Mouse (Mus musculus): ENCODE measurements at regions not wholly inside any gene's neighbourhood (a gene's known extent, or its start where the extent isn't known, plus 50 kb on each side); places are given as distances from the start of the nearest gene placed in this dataset.
"Not testable (repeated sequence)": the region's sequence is repeated elsewhere in the genome, so short reads cannot be mapped to it uniquely, and the experiment has no call there.

- Histone ChIP-seq H3K27ac (replicated peaks) (no peak overlapping the region), H3K9me3 (no peaks in the 10 kb centered on the region), H3K27me3 (replicated peaks) (no peaks in the 10 kb centered on the region), H3K36me3 (no peaks in the 10 kb centered on the region), H3K9ac (no peak overlapping the region), H3K4me1 (peaks cover 5% of the 10 kb centered on the region; the same call in 1 of the 2 replicates), H3K4me2 (no peak overlapping the region), H3K4me3 (no peak overlapping the region)
- WGBS: 73% methylated on average over 2 of the region's 2 CpGs
- ATAC-seq (ENCODE audit: extremely low read depth, insufficient number of reproducible peaks, low FRiP score, low TSS enrichment): no peak
Observed at GRCm38 (mm10) chr1:189156906-189157305, 149.3 kb upstream of the Kctd3 start.

GRCm38 (mm10) chr1:189154376-189154775 is 146.7 kb upstream of the Kctd3 start:
- Histone ChIP-seq H3K9me3 (no peaks in the 10 kb centered on the region), H3K27ac (replicated peaks) (no peak overlapping the region), H3K4me1 (peaks cover 5% of the 10 kb centered on the region; the same call in 1 of the 2 replicates), H3K9ac (no peak overlapping the region), H3K27me3 (replicated peaks) (no peaks in the 10 kb centered on the region), H3K4me2 (no peak overlapping the region), H3K4me3 (no peak overlapping the region), H3K36me3 (no peaks in the 10 kb centered on the region)
- WGBS: 72% methylated on average over 2 of the region's 2 CpGs
- ATAC-seq (ENCODE audit: extremely low read depth, insufficient number of reproducible peaks, low FRiP score, low TSS enrichment): no peak

GRCm38 (mm10) chr1:189153150-189153549 is 145.5 kb upstream of the Kctd3 start:
- no peaks in the 10 kb centered on the region for H3K27me3 ChIP-seq (replicated peaks)
- H3K9me3 ChIP-seq: no peaks in the 10 kb centered on the region
- no peak overlapping the region for H3K4me2 ChIP-seq
- no peaks in the 10 kb centered on the region for H3K36me3 ChIP-seq
- H3K9ac ChIP-seq: no peak overlapping the region
- H3K27ac ChIP-seq (replicated peaks): no peak overlapping the region
- H3K4me1 ChIP-seq: peaks cover 5% of the 10 kb centered on the region; the same call in 1 of the 2 replicates
- ATAC-seq (ENCODE audit: extremely low read depth, insufficient number of reproducible peaks, low FRiP score, low TSS enrichment): no peak
- H3K4me3 ChIP-seq: no peak overlapping the region
- 77% methylated on average over 10 of the region's 10 CpGs for WGBS

GRCm38 (mm10) chr1:189142982-189143451 is 135.4 kb upstream of the Kctd3 start:
- 73% methylated on average over 9 of the region's 9 CpGs for WGBS

GRCm38 (mm10) chr1:189142551-189142950 is 134.9 kb upstream of the Kctd3 start:
- Histone ChIP-seq H3K4me3 (no peak overlapping the region), H3K4me1 (no peaks in the 10 kb centered on the region), H3K9me3 (no peaks in the 10 kb centered on the region), H3K27me3 (replicated peaks) (no peaks in the 10 kb centered on the region), H3K4me2 (no peak overlapping the region), H3K9ac (no peak overlapping the region), H3K36me3 (no peaks in the 10 kb centered on the region), H3K27ac (replicated peaks) (no peak overlapping the region)
- WGBS: 69% methylated on average over 7 of the region's 7 CpGs
- no peak for ATAC-seq (ENCODE audit: extremely low read depth, insufficient number of reproducible peaks, low FRiP score, low TSS enrichment)

More at GRCm38 (mm10) chr1:189142982-189143451, 135.4 kb upstream of the Kctd3 start:
- no peak for ATAC-seq (ENCODE audit: extremely low read depth, insufficient number of reproducible peaks, low FRiP score, low TSS enrichment)
- no peaks in the 10 kb centered on the region for H3K36me3 ChIP-seq
- H3K4me3 ChIP-seq: no peak overlapping the region
- H3K27me3 ChIP-seq (replicated peaks): no peaks in the 10 kb centered on the region
- H3K4me2 ChIP-seq: no peak overlapping the region
- no peak overlapping the region for H3K9ac ChIP-seq
- H3K4me1 ChIP-seq: no peaks in the 10 kb centered on the region
- no peak overlapping the region for H3K27ac ChIP-seq (replicated peaks)
- H3K9me3 ChIP-seq: no peaks in the 10 kb centered on the region

GRCm38 (mm10) chr1:189141694-189142093 is 134.1 kb upstream of the Kctd3 start:
- H3K4me3 ChIP-seq: no peak overlapping the region
- no peaks in the 10 kb centered on the region for H3K36me3 ChIP-seq
- no peak for ATAC-seq (ENCODE audit: extremely low read depth, insufficient number of reproducible peaks, low FRiP score, low TSS enrichment)
- no peaks in the 10 kb centered on the region for H3K4me1 ChIP-seq
- H3K27ac ChIP-seq (replicated peaks): no peak overlapping the region
- H3K9ac ChIP-seq: no peak overlapping the region
- H3K4me2 ChIP-seq: no peak overlapping the region
- H3K9me3 ChIP-seq: no peaks in the 10 kb centered on the region
- H3K27me3 ChIP-seq (replicated peaks): no peaks in the 10 kb centered on the region
- WGBS: 84% methylated on average over 9 of the region's 9 CpGs

- Histone ChIP-seq H3K4me3 (no peak overlapping the region), H3K4me1 (no peaks in the 10 kb centered on the region), H3K9ac (no peak overlapping the region), H3K36me3 (no peaks in the 10 kb centered on the region), H3K4me2 (no peak overlapping the region), H3K9me3 (no peaks in the 10 kb centered on the region), H3K27me3 (replicated peaks) (no peaks in the 10 kb centered on the region), H3K27ac (replicated peaks) (no peak overlapping the region)
- WGBS: 70% methylated on average over 7 of the region's 7 CpGs
- ATAC-seq (ENCODE audit: extremely low read depth, insufficient number of reproducible peaks, low FRiP score, low TSS enrichment): no peak
Observed at GRCm38 (mm10) chr1:189136731-189137385, 129.2 kb upstream of the Kctd3 start.

GRCm38 (mm10) chr1:189135826-189136225 is 128.2 kb upstream of the Kctd3 start:
- H3K27me3 ChIP-seq (replicated peaks): no peaks in the 10 kb centered on the region

GRCm38 (mm10) chr1:189128706-189129105 is 121.1 kb upstream of the Kctd3 start:
- 75% methylated on average over 2 of the region's 2 CpGs for WGBS
- Histone ChIP-seq H3K36me3 (no peaks in the 10 kb centered on the region), H3K9me3 (no peaks in the 10 kb centered on the region), H3K27ac (replicated peaks) (no peak overlapping the region), H3K27me3 (replicated peaks) (no peaks in the 10 kb centered on the region), H3K4me2 (no peak overlapping the region), H3K4me3 (no peak overlapping the region), H3K4me1 (no peaks in the 10 kb centered on the region), H3K9ac (no peak overlapping the region)
- ATAC-seq (ENCODE audit: extremely low read depth, insufficient number of reproducible peaks, low FRiP score, low TSS enrichment): no peak

More at GRCm38 (mm10) chr1:189135826-189136225, 128.2 kb upstream of the Kctd3 start:
- no peak overlapping the region for H3K4me2 ChIP-seq
- 76% methylated on average over 4 of the region's 4 CpGs for WGBS
- no peak overlapping the region for H3K27ac ChIP-seq (replicated peaks)
- no peak for ATAC-seq (ENCODE audit: extremely low read depth, insufficient number of reproducible peaks, low FRiP score, low TSS enrichment)
- H3K9me3 ChIP-seq: no peaks in the 10 kb centered on the region
- H3K4me3 ChIP-seq: no peak overlapping the region
- no peak overlapping the region for H3K9ac ChIP-seq
- no peaks in the 10 kb centered on the region for H3K4me1 ChIP-seq
- no peaks in the 10 kb centered on the region for H3K36me3 ChIP-seq

- not testable (repeated sequence) for ATAC-seq (ENCODE audit: extremely low read depth, insufficient number of reproducible peaks, low FRiP score, low TSS enrichment); H3K27me3 ChIP-seq (replicated peaks); H3K27ac ChIP-seq (replicated peaks); H3K9ac ChIP-seq; H3K4me3 ChIP-seq; H3K4me2 ChIP-seq; H3K4me1 ChIP-seq; H3K36me3 ChIP-seq; H3K9me3 ChIP-seq
- 77% methylated on average over 5 of the region's 5 CpGs for WGBS
Observed at GRCm38 (mm10) chr1:189128246-189128645, 120.6 kb upstream of the Kctd3 start.

- no peak for ATAC-seq (ENCODE audit: extremely low read depth, insufficient number of reproducible peaks, low FRiP score, low TSS enrichment)
- WGBS: 52% methylated on average over 5 of the region's 5 CpGs
- no peaks in the 10 kb centered on the region for H3K4me1 ChIP-seq
Observed at GRCm38 (mm10) chr1:189127367-189127766, 119.7 kb upstream of the Kctd3 start.

More at GRCm38 (mm10) chr1:189127367-189127766, 119.7 kb upstream of the Kctd3 start:
- Histone ChIP-seq H3K9ac (no peak overlapping the region), H3K27ac (replicated peaks) (no peak overlapping the region), H3K36me3 (no peaks in the 10 kb centered on the region), H3K4me3 (no peak overlapping the region), H3K27me3 (replicated peaks) (no peaks in the 10 kb centered on the region), H3K4me2 (no peak overlapping the region), H3K9me3 (no peaks in the 10 kb centered on the region)

All from heart, embryonic 13.5 days (tissue).